Mouse (Mus musculus) adrenal gland, adult (tissue): Measurements from ENCODE around the gene Chn2.
"Not testable (repeated sequence)": the region's sequence is repeated elsewhere in the genome, so short reads cannot be mapped to it uniquely, and the experiment has no call there.

Experiments used
- DNase-seq, 2 experiments: peaks; one replicate each; pipeline ENCODE4 v3.0.0; 2022 to 2023; ENCODE audit warnings: low spot score in 1 of 2; ENCODE audit not compliant: inconsistent age in 2 of 2

The Chn2 gene

DNA sequence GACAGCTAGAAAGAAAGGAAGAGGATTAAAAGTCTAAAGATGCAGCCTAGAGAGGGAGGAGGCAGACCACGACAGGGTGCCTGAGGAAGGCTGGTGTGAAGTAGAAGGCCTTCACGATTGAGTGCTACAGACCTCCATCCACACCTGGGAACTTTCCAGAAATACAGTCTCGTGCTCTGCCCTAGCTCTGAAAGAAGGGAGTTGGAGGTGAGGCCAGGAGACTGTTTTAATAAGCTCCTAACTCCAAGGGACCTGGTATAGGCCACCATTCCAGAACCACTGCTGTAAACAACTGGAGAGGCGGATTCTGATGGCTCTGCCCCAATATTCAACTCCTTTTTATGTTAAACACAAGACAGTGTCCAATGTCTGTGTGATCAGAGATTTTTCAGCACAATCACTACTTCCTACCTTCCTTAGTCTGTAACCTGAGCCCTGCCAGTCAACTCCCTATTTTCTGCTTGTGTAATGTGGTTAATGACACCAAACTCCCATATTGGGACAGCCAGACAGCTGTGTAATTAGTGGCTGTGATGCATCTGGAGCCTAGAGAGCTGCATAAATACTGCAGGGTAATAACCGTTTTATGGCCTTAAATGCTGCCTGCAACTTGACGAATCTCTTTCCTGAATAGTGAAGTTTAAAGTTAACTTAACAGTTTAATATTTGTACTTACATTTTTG, 109.6 kb downstream of the Chn2 start:
- DNase-seq, result no peak

DNA sequence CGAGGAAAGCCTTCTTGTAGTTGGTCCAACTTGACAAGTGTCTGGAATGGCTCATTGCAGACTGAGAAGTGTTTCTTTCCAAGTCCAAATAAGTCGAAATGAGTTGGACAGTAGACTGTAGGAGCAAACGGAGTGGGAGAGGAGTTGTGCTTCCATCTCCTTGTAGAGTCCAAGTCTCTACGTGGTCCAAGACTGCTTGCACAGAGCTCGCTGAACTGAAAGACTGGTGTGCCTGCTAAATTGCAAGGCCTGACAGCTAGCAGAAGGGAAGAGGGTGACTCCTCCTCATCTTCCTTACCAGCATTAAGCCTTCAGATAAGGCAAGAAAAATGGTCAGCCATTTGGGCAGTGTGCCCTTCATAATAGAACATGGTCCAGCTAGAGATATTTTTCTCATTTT, 111.5 kb downstream of the Chn2 start:
- no peak for DNase-seq

DNA sequence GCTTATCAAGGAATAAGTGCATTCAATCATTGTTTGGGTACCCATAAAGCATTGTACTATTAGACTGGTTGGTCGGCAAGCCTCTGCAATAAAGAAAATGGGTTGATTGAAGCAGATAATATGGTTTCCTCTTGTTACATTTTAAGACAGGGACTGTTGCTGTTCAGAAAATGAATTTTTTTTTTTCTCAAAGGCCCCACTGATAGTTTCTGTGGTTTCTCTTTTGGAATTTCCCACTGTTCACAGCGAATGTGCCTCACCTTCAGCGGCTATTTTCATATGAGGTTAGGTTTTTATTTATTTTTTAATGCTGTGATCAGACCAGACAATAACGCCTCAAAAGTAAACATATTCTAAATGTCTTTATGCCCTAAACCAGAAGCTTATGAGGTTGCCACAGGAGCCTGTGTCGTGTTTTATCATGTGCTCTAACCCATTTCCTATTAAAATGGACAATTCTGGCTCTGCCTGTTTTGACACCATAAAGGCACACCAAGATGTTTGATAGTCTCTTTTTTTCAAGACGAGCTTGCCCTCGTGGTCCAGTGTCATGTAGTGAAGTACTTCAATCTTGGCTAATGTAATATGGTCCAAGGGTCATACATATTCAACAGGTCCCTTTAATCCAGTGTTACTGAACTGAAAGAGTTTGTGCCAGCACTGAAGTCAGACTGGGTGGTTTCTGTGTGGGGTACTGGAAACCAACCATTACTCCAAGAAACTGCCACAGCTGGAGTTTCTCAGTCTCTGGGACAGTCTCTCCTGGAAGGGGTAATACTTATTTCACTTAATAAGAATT, 112.3 kb downstream of the Chn2 start:
- no peak for DNase-seq

DNA sequence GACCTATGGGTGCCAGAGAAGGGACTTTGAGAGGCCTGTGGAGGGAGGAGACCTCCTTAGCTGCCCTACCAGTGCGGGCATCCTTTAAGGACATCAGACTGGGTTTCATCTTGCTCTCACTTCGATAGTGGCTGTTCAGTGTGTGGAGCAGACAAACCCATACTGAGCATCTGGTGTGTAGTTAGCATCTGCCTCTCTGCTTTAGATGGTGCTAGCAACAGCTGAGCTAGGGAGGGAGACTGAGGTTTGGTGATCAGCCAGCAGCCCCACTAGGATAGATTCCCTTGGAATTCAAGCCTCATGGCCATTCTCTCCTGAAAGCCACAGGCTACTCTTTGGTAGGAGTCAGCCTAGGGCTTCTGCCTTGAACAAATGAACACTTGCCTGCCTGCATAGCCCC, 117.7 kb downstream of the Chn2 start:
- no peak for DNase-seq

DNA sequence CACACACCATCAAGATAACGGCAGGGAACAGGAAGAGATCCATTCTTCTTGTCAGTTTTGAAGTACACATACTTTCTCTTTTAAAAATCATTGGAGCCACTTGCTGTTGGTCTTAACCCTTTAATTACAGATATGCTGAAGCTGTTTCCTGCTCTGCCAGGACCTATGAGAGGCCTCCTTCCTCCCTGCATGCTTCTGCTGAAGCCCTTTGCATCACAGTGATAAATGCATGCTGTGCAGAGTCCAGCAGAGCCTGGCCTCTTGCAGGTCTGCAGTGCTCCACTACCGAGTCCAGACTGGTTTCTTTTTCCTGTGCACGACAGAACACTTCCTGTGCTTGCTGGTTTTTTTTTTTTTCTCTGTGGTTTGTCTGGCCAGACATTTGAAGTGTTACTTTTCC, 119.0 kb downstream of the Chn2 start:
- DNase-seq, result peak; percentile 22 to 63

DNA sequence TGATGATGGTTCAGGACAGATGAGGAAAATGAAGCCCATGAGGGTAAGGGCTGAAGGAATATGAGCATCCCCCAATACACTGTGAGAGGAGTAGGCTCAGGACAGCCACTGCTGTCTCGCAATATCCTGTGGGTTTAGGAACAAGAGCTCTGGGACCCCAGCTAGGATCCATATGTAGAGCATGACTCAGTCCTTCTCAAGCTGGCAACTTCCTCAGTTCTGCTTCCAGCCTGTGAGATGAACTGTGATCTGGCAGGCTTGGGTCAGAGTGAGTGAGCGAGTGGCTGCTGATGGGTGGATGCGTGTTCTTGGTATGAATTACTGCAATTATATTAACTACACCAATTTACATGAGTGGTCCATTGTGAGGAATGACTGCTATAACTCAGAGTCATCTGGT, 121.3 kb downstream of the Chn2 start:
- no peak for DNase-seq

DNA sequence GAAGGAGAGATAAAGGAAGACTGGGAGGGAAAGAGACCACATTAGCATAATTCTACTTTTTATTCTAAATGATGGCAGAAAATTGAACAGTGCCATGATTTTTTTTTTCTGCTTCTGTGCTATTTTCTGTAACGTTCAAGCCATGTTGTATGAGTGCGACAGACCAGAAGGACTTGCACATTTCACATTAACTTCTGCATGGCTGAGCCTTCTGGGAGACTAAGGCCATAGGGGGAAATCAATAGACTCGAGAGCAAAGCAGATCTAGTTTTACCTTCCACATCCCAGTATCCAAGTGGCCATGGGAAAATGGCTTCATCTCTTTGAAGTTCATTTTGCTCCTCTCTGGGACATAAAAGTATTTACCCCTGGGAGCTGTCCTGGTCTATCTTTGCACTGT, 121.9 kb downstream of the Chn2 start:
- DNase-seq, result no peak

DNA sequence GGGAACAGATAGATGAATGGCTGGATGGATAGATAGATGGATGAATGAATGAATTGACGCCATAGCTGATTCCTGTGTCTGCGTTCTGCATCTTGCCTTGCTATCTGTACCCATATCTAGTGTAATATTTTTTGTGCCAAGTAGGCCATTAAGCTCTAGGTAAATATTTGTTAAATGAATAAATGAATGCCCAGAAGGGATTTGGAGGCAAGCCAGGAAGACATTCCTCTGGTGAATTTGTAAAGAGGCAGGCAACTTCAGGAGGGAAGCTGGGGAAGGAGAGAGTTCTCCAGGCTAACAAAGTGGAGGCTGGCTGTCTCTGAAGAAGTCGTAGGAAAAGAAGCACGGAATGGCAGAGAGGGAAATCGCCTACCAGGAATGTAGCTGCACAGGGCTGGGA, 123.0 kb downstream of the Chn2 start:
- no peak for DNase-seq

DNA sequence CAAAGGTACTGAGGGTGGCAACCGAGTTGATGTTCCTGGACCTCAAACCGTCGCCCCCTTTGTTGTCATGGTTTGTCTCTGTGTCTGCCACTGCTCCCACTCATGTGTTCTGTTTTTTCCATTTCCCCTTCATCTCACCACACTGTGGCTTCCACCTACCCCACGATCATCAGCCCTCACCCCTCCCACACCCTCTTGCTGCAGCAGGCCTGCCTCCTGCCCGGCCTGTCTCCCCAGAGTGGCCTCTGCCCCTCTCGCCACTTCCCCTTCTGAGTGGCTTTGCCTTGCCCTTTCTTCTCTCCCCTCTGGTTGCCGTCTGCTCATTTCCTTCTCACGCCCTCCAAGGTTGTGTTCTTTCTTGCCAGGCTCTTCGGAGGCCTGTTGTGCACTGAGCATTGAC, 123.4 kb downstream of the Chn2 start:
- peak; percentile 26 to 33 for DNase-seq

DNA sequence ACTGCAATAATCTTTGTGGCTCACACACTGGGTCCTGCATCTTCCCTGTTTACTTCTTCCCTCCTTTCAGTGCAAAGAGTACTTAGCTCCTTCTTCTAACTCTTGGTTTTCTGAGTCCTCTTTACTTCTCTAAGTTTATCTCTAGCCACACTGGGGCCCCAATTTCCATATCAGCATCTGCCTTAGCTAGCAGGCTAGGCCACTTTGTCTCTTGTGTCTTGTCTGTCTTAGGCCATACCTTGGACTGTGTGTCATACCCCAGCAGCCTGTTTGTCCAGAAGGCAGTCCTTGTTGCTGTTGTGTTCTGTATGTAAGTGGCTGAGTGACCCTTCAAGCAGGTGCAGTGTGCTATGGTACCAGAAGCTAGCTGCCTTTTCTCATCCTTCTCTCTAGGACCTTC, 124.3 kb downstream of the Chn2 start:
- DNase-seq, result no peak

DNA sequence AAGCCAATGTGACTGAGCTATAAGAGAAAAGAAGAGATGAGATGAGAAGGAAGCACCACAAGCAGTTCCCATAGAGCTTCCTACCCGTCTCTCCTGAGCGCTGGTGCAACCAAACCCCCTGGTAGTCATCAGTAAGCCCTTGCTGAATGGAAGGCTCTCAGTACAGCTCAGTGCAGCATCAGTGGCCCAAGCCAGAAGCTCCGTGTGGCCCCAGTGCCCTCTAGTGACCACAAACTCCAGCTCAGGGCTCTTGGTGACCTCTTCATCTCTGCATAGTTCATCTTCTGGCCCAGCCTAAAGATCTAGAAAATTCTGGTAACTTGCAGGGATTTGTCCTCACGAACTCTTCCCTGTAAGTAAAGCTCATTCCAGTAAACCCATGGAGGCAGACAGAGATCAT, 125.4 kb downstream of the Chn2 start:
- DNase-seq, result peak; percentile 62 to 77

DNA sequence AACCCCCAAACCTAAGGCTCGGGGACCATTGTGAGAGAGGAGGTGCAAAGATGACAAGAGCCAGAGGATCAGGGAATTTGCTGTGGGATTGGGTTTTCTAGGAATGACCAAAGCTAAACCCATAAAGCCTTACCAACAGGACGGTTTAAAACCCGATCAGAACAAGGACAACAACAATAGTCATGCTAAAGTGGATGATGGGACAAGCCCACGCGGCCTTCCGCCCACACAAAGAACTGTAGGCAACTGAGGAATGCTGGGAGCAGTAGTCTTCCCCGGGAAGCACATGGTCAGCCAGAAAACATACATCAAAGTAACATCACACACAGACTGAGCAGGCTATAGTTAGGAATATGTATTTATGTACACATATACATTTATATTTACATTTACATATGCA, 125.9 kb downstream of the Chn2 start:
- no peak for DNase-seq

DNA sequence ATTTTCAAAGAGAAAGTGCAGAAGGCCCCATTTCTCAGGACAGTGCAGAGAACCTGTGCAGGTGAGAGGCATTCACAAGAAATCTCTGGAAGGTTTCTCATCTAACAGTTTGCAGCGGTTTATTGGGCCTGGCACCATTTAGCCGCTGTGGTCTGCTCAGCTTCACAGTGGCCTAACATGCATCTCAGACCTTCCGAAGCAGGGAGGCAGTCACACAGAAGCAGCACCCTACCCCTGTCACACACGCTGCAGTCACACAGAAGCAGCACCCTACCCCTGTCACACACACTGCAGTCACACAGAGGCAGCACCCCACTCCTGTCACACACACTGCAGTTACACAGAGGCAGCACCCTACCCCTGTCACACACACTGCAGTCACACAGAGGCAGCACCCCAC, 126.5 kb downstream of the Chn2 start:
- no peak for DNase-seq

DNA sequence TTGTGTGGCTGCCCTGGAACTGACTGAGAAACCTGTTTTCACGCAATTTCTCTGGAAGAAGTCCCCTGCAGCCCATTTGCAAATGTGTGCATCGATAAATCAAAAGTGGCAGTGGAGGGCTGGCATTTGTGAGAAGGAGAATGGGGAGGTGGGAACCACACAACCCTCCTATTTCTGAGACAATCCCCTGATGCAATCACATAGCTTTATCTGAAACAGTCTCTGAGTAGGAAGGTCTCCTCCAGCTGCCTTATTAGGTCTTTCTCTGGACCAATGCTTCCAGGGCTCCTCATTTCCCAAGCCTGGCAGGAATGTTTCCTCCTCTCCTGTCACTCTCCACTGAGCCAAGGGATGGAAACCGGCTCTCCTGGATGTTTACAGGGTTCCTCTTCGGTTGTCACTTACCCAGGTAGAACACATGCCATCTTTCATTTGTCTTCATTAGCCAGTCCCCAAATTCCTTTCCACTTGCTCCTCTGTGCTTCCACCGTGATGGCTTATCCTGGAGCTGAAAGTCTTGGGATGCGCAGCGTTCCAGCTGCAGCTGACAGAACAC, 127.7 kb downstream of the Chn2 start:
- DNase-seq, result no peak

DNA sequence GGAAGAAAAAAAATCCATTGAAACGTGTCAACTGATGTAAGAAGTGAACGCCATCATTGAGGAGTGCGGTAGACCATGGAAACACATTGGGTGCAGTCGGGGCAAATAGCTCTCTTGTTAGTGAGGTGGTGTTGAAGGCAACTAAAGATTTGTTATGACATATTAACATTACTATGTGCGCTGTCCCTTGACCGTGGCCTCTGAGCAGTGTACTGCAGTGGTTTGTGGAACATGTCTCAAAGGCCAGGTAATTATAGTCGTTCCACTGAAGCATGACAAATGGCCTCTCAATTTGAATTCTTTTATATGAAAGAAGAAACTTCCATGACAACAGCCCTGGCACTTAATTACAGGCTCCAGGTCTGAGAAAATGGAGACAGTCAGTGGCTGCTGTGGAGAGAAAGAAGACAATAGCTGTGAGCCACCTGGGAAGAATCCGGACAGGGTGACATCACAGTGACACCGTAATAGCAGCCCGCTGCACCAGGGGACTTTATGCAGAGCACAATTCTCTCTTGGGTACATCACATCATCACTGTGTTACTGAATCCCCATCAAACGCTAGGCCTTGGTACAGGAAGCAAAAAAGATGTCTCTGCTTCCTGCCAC, 131.0 kb downstream of the Chn2 start:
- DNase-seq, result no peak

DNA sequence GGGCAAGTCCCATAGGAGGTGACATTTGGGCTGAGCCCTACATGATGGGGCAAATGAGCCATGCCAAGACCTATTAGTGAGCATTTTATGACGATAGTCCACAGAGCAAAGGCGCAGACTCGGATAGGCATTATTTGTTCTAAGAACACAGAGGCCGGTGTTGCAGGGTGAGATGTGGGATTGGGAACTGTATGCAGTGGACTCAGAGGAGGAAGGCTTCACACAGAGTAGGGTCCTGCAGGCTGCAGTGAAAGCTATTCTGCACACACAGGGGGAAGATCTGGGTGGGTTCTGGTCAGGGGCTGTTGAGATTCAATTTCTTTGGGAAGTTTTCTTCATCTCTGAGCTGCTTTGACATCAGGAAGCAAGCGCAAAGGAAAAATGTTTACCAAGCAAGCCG, 132.0 kb downstream of the Chn2 start:
- DNase-seq, result no peak

DNA sequence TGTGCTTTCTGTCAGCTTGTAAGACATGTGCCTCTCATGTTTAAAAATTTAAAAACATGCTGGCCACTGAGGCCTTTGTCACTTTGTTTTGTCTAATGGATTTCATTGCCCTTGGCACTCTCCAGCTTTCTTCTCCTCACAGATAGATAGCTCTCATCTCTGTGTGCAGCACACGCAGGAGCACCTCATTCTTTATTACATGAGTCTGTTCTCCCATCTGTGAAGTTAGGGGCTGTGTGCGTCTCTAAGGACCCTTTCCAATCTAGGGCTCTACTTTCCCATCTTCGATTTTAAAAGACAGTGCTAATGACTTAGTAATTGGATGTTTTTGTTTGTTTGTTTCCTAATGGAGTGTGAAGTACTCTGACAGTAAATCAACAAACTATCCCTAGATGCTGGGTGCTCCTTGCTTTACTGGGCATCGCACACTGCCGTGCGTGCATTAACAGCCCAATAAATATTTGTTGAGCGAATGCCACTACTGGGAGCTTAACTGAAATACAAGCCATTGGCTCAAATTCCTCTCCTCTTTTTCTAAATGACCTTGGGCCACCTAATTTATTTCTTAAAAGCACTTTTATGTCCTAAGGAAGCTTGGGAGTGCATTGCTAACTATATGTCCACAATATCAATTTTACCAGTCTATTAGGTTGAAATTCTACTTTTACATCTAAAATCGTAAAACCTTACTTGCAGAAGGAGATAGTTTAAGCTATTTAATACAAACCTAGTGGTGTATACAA, 136.3 kb downstream of the Chn2 start:
- DNase-seq, result no peak

DNA sequence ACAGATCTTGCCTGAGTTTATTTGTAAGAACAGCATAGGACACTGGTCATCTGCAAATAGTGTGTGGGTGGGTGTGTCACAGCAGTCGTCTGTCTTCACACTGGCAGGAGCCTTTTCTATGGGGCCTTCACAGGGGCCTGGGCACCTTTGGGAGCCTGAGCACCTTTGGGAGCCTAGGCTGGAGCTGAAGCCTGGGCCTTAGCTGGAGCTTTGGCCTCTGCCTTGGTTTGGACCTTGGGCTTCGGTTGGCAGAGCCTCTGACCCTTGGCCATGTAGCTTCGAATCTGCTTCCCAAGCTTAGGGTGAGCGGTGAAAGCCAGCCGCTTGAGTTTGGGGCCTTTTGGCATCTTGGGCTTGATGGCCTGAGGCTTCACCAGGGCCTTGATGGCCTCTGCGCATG, 137.7 kb downstream of the Chn2 start:
- DNase-seq, result not testable (repeated sequence)

DNA sequence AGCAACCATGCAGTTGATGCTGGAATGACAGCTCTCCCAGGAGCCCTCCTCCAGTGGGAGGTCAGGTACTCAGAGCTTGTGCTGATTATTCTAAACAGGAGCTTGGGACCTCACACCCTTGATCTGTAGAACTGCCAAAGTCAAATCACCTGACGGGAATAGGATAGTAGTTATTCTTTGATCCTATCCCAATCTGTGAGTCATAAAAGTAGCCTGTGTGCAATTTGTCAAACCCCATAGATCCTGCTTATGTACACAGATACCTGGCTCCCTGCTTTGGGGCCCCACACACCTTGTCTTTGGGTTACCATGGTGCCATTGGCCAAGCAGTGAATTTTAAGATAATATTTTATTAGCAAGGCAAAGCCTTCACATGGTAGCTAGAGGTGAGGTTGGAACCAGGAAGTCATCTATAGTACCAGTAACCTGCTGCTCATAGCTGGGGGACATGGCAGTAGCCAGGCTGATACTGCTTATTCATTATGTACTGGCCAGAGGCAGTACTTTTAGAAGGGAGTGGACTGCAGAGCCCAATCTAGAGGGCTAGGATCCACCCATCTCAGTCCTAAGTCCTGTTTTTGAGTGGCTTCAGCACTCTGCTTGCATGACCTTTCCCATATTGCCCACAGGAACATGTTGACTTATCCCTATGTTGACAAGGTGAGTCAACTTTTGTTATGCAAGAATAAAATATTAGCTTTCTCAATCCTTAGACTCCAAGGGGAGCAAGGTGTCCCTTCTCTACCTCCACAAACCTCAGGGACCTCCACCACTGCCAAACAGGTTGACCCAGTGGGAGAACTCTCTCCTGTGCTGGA, 139.9 kb downstream of the Chn2 start:
- DNase-seq, result no peak

DNA sequence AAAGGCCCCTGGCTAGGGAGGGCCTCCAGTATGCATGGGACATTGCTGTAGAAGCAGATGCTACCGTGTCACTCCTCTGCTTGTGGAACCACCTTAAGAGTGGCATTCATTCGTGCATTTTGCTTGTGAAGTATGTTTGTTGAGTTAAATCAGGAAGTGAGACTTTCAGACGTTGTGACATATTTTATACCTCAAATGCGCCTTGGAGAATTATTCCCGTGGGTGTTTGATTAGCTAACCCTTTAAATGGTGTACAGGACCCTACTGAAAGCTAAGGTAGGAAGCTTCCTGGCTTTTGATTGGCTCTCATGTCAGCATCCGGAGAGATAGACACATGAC, 140.5 kb downstream of the Chn2 start:
- no peak for DNase-seq
